Mouse (Mus musculus) c-Kit-positive CD71-positive TER-119-negative erythroid progenitor cells, embryonic 14.5 days (primary cell): Measurements from ENCODE around the gene Etfb.
"Not testable (repeated sequence)": the region's sequence is repeated elsewhere in the genome, so short reads cannot be mapped to it uniquely, and the experiment has no call there.

Experiments
- DNase-seq: peaks from one replicate; pipeline ENCODE4 v3.0.0-alpha.2; 2013; ENCODE audit warnings: low read depth

Etfb gene

DNA sequence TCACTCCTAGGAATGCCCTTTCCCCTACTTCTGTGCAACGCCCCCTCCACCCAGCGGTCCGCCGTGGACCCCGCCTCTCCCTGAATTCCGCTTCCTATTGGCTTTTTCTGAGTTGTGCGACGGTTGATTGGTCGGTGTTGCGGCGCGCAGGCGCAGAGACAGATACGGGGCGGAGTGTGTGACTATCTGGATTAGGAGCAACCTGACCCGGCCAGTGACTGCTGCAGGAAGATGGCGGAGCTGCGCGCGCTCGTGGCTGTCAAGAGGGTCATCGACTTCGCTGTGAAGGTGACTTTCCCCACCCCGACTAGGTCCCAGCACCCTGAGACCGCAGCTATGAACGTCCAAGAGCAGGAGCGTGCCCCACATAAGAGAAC, at the start of gene Etfb, which contains the start of gene Gm45233:
Gene Etfb (plus strand): TSS at position 167 of the 377 bp plus-strand sequence.
Gene Gm45233 (plus strand): TSS at position 212 of the 377 bp plus-strand sequence.
- DNase-seq: peak; percentile 90

DNA sequence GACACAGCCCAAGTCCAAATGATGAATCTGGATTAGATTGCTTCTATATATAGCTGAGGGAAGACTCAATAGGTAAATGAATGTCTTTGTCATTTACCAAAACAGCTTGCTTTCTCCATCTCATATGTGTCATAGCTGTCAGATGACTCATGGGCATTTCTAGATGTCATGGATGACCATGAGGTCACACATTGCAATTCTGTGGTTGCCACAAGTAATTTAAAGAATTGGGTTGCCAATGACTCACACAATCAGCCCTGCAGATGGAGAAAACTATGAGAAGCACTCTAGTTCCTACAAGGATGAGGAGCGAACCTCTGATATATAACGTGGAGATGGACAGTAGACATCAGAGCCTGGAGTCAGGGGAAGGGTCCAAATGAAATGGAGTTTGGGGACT, 44.4 kb upstream of the Etfb start:
- DNase-seq: no peak

DNA sequence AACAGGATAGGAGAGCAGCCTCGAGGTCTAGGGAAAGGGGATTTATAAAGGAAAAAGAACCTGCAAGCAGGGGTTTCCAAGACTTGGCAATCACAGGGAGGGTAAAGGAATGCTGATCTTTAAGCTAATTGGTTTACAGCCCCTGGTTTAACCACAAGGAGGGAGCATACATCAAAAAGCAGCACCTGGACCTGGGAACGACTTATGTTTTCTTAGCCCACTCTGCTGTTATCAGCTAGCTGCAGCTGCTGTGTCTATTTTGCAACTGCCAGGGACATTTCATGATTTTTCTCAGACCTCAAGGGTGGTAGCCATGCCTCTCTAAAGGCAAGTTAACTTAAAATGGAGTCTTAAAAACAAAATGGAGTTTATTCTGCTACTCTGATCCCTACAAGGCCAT, 41.2 kb upstream of the Etfb start:
- no peak for DNase-seq

DNA sequence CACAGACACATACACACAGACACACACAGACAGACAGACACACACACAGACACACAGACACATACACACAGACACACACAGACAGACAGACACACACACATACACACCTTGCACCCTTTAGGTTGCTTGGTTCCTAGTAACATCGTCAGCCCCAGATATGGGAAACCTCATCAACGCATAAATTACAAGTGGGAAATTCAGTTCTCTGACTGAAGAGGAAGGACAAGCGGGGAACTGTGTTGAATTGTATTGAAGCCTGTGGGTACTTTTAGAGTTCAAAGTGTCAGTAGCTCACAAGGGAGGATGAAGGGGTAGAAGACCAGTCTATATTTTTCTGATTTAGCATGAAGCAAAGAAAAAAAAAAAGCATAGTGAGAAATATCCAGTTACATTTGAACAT, 36.3 kb upstream of the Etfb start:
- DNase-seq: no peak

DNA sequence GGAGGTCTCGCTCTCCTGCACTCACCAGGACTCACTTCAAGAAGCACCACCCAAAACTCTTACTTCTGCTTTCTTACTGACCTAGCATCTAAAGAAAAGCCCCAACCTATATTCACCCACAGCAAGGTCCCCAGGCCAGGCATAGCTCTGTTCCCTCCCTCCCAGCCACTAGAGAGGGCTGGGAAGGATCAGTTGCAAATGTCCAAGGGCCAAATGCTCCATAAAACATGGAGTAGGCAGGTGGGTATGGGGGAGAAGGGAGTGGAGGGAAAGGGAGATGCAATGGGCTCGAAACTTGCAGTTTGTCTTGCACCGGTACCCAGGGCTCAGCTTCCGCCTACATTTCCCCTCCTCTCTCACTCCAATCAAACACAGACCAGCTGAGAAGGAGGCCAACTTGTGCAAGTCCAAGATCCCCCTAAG, 35.7 kb upstream of the Etfb start, which contains the start of gene Siglecg:
Gene Siglecg (plus strand): TSS at position 74 of the 423 bp plus-strand sequence.
- DNase-seq: no peak

DNA sequence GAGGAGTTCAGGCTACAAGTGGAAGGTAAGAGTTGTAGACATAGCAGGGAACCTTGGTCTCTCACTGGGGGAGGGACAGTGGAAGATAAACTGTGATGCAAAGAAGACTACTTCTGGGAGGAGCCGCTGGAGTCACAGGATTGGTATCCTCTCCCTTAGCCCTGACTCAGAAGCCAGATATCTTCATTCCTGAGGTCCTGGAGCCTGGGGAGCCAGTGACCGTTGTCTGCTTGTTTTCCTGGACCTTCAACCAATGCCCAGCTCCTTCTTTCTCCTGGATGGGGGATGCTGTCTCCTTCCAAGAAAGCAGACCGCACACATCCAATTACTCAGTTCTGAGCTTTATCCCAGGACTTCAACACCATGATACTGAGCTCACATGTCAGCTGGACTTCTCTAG, 34.8 kb upstream of the Etfb start:
- DNase-seq: no peak

DNA sequence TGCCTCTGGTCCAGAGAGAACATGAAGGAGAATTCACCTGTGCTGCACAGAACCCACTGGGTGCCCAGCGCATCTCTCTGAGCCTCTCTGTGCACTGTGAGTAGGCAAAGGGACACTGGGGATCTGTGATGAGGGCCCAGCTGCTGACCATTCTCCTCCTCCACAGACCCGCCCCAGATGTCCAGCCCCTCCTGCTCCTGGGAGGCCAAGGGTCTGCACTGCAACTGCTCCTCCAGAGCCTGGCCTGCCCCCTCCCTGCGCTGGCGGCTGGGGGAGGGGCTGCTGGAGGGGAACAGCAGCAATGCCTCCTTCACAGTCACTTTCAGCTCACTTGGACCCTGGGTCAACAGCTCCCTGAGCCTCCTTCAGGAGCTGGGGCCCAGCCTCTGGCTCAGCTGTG, 32.2 kb upstream of the Etfb start:
- not testable (repeated sequence) for DNase-seq

DNA sequence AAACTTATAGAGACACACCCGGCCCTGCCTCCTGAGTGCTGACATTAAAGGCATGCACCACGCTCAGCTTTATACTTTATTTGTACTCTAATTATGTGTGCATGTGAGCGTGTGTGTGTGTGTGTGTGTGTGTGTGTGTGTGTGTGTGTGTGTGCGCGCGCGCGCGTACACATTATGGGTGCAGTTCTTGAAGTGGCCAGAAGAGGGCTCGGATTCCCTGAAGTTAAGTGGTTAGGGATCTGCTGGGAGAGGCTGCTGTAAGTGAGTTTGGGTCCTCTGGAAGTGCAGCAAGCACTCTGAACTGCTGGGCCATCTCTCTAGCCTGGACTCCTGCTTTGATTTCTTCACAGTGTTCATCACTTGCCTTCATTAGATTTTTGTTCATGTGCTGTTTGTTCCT, 26.6 kb upstream of the Etfb start:
- DNase-seq: no peak

DNA sequence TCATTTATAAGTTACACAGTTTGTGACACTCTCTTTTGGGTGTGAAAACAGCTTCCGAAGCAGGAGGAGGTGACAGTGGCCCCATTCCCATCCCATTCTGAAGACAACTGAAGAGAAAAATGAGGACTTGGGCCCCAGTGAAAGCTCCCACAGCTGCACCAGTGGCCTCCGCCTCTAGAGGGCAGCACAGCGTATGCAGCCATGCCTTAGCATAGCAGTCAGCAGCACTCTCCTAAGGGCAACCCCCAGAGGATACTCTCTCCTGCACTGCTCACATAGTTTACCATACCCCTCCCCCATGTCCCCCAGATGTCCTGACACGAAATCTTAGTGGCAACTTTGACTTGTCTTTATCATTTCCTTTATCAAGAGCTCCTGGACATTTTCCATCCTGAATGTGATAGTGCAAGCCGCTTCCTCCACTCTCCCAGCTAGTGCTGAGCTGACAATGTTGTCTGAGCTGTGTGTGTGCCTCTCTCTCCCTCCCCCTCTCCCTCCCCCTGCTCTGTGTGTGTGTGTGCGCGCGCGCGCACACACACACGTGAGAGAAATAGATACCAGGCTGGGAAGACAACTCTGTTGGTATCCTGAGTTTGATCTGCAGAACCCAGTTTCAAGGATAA, 20.8 kb upstream of the Etfb start:
- peak; percentile 51 for DNase-seq

DNA sequence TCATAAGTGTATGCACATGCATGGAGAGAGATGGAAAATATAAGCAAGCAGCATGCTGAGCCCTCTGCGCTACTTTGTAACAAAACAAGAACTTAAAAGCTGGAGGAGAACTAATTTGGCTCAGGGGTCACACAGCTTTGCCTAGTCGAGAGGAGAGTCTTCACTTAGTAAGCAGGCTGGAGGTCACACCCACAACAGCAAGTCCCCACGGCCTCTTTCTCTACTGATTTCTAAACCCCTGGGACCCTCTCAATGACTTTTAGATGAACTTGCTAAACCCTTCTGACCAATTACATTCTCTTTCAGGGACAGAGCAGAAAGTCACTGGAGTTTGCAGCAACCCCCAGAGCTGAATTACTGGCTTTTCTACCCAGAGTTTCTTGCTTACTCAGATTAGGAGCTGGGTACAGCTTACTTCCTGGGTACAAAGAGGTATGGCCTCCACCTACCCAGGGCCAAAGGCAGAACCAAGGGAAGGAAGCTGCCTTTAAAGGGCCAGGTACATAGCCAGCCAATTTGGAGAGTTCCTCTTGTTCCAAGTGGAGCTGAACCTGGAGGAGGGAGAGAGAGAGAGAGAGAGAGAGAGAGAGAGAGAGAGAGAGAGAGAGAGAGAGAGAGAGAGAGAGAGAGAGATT, 19.8 kb upstream of the Etfb start:
- no peak for DNase-seq

DNA sequence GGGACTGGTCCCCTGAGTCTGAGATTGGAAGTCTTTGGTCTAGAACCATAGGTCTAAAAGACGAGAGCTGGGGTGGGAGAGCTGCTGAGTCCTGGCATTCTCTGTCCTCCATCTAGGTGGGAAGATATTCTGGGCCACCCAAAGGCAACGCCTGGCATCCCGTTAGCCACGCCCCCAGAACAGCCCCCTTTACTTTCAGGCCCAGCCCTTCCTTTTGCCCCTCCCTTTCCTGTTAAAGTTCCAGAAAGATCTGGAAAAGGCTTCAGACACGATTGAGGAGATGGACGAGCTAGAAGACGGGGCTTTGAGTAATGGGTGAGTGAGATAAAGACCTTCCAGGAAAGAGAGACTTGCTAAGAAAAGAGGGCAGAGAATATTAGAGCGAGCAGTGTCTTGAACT, 16.5 kb upstream of the Etfb start, which contains the start of gene Lim2:
Gene Lim2 (plus strand): TSS at position 265 of the 400 bp plus-strand sequence.
- DNase-seq: no peak

DNA sequence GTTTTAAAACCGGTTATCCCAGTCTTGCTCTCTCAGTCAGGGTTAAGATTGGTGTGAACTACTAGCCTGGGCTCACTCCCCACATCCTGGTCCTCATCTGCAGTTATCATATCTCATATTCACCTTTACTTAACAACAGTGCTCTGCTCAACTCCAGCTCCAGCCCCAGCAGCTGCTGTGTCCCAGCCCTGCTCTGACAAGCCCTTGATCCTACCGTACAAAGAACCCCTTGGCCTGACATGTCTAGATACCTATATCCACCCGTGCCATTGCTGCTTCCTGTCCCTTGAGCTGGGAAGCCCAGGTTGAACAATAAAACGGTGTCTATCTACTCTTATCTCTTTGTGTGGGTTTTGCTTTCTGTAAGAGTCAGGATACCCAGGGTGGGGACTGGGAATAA, 14.4 kb upstream of the Etfb start:
- no peak for DNase-seq

DNA sequence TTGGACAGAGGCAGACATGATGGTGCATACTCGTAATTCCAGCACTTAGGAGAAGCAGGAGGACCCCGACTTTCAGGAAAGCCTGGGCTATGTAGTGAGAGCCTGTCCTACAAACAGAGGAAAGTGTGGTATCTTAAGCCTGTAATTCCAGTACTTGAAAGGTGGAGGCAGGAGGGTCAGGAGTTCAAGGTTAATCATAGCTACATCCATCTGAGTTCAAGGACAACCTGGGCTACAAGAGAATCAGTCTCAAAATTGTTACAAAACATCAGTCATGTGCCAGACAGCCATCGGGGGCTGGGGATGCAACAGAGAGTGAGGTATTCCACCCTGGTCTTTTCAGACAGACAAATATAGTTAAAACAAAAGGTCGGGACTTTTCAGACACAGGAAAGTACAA, 11.0 kb upstream of the Etfb start:
- DNase-seq: no peak

DNA sequence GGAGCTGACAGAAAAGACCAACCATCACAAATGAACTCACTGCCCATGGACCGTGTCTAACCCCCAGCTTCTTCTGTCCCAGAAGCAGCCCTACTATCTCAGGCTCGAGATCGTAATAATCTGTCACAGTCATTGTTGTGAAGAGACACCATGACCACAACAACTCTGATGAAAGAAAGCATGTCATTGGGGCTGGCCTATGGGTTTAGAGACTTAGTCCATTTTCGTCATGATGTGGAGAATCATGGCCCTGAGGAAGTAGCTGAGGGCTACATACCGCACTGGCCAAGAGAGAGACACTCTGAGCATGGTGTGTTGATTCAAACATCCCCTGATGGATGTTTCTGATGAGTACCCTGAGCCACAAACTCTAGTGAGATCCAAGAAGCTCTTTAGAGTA, 9.2 kb upstream of the Etfb start:
- DNase-seq: no peak

DNA sequence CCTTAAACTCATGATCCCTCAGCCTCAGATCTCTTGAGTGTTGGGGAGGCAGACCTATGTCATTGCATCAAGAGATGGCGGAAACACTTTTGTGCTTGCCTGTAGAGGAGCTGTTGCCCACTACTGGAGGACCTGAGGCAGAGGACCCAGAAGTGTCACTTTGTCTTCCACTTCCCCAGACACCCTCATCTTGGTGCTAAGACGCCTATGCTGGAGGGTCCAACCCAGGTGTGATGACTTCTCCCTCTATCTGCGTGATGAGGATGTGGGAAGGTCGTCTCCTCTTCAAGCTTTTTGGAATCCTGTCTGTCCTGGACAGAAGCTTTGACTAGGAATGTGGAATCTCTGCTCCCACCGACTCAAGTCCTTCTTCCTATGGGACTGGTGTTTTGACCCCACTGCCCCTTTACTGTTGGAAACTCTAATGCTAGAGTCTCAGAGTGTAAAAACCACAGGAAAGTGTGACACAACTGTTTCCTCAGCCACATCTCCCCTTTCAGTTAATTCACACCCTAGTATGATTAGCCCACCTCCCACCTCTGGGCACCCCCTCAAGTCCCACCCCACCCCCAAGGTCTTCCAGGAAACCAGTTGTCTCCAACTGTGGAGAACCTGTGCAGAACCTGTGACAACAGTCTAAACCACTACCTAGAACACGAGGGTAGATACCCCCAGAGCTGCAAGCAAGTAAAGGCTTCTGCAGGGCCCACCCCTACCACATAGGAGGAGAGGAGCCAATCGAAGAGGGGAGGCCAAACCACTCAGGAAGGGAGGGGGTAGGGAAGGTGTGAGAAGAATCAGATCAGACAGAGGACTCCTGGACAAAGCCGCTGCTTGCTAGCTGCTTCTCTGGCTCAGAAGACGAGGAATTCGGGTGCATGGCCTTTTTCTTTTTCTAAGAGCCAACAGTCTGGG, 7.3 kb upstream of the Etfb start, which contains the start of gene Nkg7:
Gene Nkg7 (plus strand): TSS at position 733 of the 915 bp plus-strand sequence.
- no peak for DNase-seq

DNA sequence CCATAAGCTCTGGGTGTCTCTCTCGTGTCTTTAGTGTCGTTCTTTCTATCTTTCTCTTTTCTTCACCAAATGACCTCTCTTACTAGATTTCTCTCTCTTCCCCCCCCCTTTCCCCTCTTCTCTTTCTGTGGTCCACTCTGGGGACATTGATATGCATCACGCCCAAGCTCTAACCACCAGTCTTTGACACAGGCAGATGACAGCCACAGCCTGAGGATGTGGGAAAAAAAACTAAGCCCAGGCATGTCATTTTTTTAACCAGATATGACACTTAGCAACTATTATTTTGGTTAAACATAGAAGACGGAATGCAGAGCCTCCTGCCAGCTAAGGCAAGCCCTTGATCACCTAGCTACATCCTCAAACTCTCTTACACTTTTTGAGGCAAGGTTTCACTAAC, 5.3 kb upstream of the Etfb start:
- no peak for DNase-seq

DNA sequence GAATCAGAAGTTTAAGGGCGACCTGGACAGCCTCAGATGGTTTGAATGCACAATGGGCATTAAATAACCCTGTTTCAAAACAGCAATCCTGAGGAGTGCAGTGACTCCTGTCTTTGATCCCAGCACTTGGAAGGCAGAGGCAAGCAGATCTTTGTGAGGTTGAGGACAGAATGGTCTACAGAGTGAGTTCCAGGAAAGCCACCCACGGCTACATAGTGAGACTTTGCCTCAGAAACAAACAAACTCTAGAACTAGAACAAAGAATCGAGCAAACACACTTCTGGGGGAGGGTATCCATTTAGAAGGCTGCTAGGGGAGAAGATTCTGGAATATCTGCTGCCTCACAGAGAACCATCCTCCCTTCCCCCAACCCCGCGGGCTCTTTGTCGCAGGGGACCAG, 3.4 kb upstream of the Etfb start, which contains the start of gene Cldnd2:
Gene Cldnd2 (plus strand): TSS at position 301 of the 400 bp plus-strand sequence.
- no peak for DNase-seq

DNA sequence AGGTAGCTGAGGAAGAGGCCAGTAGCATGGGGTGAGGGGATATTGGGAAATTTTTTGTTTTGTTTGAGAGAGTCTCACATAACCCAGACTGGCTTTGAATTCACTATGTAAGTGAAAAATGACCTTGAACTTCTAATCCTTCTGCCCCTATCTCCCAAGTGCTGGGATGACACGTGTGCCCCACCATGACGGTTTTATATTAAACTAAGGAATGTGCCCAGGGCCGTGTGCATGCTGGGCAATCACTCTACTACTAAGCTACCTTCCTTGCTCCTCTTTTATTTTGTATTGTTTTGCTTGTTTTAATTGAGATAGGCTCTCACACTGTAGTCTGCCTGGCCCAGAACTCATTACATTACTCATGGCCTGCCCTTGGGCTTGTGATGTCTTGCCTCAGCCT, 2.8 kb upstream of the Etfb start:
- no peak for DNase-seq

DNA sequence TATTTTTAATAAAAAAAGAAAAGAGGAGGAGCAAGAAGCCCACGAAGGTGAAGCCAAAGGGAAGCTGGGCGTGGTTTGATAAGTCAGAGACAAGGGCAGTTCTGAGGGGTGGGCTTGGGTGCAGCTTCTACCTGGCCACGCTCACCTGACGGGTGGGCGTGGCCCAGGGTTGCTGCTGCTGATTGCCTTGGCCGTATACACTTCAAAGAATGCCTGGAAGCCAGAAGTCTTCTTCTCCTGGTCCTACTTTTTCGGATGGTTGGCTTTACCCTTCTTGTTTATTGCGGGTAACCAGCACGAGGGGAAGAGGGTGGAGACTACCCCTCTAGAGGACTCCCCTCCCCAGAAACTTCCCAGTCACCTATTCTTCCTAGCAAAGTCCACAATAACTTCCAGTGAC, 1.2 kb upstream of the Etfb start:
- DNase-seq: no peak

DNA sequence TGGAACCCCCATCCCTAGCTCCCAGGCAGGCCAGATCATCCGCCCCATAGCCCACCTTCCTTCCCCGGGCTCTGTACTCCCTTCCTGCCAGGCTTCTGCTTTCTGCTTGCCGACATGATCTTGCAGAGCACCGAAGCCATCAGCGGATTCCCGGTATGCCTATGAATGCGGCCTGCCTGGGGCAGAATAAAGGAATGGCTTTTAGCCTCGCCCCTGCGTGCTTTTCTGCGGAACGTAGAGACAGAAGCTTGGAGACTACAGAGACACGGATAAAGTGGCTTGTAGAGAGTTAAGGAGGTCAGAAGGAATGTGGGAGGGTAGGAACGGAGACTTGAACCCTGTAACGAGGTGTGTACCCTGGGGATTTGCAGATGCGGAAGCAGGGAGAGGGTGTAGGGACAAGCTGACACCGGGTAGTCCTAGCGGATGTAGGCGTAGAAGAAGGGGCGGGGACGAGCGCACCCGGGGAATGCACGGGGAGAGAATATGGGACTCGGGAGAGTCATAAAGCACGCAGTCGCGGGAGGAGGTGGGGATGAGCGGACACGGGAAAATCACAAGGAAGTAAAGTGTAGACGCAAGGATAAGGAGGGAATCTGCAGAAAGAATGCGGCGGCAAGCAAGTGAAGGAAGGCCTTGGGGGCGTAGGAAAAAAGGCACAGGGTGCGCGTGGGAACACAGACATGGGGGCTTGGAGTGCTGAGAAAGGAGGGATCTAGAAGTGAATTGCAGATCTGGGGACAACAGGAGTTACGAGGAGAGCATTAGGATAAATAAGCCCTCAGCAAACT, 562 bp upstream of the Etfb start:
- DNase-seq: peak; percentile 49

DNA sequence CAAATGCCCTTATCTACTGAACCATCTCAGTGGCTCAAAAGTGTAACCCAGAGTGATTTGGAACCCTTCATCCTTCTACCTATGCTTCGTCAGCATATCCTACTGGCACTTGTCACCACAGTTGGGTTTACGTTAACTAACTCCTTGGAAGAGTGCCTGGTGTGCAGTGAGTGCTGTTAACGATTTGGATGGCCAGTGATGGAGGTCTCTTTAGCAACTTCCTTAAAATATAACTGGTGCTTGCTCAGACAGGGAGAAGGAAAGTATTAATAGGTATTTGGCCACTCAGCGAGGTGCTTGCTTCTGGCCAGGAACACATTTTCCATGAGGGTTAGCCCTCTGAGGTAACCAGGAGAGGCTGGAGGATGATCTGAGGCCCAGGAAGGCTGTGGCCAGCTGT, 3.9 kb downstream of the Etfb start:
- DNase-seq: no peak

DNA sequence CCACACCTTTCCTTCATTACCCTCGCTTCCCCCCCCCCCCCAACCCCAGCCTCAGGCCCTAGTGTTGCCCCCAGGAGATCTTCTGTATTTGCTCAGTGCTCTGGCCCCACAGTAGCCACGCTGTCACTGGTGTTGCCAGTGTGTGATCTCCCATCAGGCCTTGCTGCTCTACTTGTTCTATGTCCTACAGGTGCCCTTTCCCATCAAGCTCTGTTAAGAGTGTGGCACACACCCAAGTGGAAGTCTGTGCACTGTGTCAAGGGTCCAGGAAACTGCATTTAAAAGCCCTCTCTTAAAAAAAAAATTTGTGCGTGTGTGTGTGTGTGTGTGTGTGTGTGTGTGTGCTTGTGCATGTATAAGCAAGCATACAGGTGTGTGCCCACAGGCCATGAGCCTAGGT, 4.4 kb downstream of the Etfb start:
- DNase-seq: no peak
